Mouse (Mus musculus): ENCODE results near the gene Misp. TPM values are rescaled to one million over a fixed set of nuclear protein-coding genes. Genes with fewer than 3 reads are reported as not detected.
A peak's percentile ranks its signal among the peaks of the same experiment; 100 is the strongest.

The Misp gene
- polyA plus RNA-seq, 1 experiment from 2014 or later, result 0.85 TPM

GRCm38 (mm10) chr10:79783920-79784800 lies 36.6 kb upstream of the Misp start:
- peaks cover 26% of the 10 kb centered on the region for H3K4me1 ChIP-seq (replicated peaks)
- H3K27me3 ChIP-seq, result peaks cover 40% of the 10 kb centered on the region
- H3K4me3 ChIP-seq (replicated peaks), result no peak overlapping the region
- H3K9ac ChIP-seq (replicated peaks), result no peak overlapping the region
- no peak overlapping the region for H3K4me2 ChIP-seq (replicated peaks)
- no peak for ATAC-seq
- 40% methylated on average over 27 of the region's 27 CpGs for WGBS
- no peak overlapping the region for H3K27ac ChIP-seq
- H3K36me3 ChIP-seq, result no peaks in the 10 kb centered on the region
- H3K9me3 ChIP-seq, result no peaks in the 10 kb centered on the region

- no peak for ATAC-seq
- 38% methylated on average over 7 of the region's 7 CpGs for WGBS
- H3K36me3 ChIP-seq, result no peaks in the 10 kb centered on the region
These were observed 32.2 kb upstream of the Misp start for GRCm38 (mm10) chr10:79788386-79789158.

GRCm38 (mm10) chr10:79789581-79789980 lies 31.2 kb upstream of the Misp start:
- Histone ChIP-seq H3K4me1 (replicated peaks) (peaks cover 11% of the 10 kb centered on the region), H3K27ac (no peak overlapping the region), H3K9me3 (no peaks in the 10 kb centered on the region), H3K36me3 (no peaks in the 10 kb centered on the region), H3K27me3 (peaks cover 7% of the 10 kb centered on the region), H3K9ac (replicated peaks) (no peak overlapping the region), H3K4me2 (replicated peaks) (no peak overlapping the region), H3K4me3 (replicated peaks) (no peak overlapping the region)
- no peak for ATAC-seq
- 53% methylated on average over 2 of the region's 2 CpGs for WGBS

More at GRCm38 (mm10) chr10:79788386-79789158, 32.2 kb upstream of the Misp start:
- Histone ChIP-seq H3K9ac (replicated peaks) (no peak overlapping the region), H3K27me3 (peaks cover 12% of the 10 kb centered on the region), H3K9me3 (no peaks in the 10 kb centered on the region), H3K4me1 (replicated peaks) (peaks cover 11% of the 10 kb centered on the region; the same call in 1 of the 2 replicates), H3K4me3 (replicated peaks) (no peak overlapping the region), H3K4me2 (replicated peaks) (no peak overlapping the region), H3K27ac (no peak overlapping the region)

GRCm38 (mm10) chr10:79790861-79791260 lies 29.9 kb upstream of the Misp start, which contains the start of gene Prss57:
Gene Prss57 (minus strand): TSS chr10:79790961.
- Histone ChIP-seq H3K36me3 (no peaks in the 10 kb centered on the region), H3K4me2 (replicated peaks) (no peak within 1 kb of the TSS), H3K9me3 (no peaks in the 10 kb centered on the region), H3K4me3 (replicated peaks) (no peak within 1 kb of the TSS), H3K27ac (no peak within 1 kb of the TSS), H3K27me3 (no peaks in the 10 kb centered on the region), H3K9ac (replicated peaks) (no peak within 1 kb of the TSS), H3K4me1 (replicated peaks) (peaks cover 19% of the 10 kb centered on the region)
- WGBS, result 89% methylated on average over 4 of the region's 4 CpGs
- no peak for ATAC-seq

- peak overlapping the region; percentile 93; the same call in 1 of the 2 replicates for H3K4me2 ChIP-seq (replicated peaks)
- WGBS, result 79% methylated on average over 5 of the region's 5 CpGs
- H3K4me1 ChIP-seq (replicated peaks), result peaks cover 30% of the 10 kb centered on the region
- peak overlapping the region; percentile 96 for H3K4me3 ChIP-seq (replicated peaks)
- H3K9me3 ChIP-seq, result no peaks in the 10 kb centered on the region
- no peaks in the 10 kb centered on the region for H3K27me3 ChIP-seq
- H3K9ac ChIP-seq (replicated peaks), result no peak overlapping the region
- H3K27ac ChIP-seq, result no peak overlapping the region
- no peaks in the 10 kb centered on the region for H3K36me3 ChIP-seq
- ATAC-seq, result no peak
These were observed 28.3 kb upstream of the Misp start for GRCm38 (mm10) chr10:79792339-79793040.

- H3K27ac ChIP-seq, result peak within 1 kb of the TSS; percentile 95
- H3K4me3 ChIP-seq (replicated peaks), result peak within 1 kb of the TSS; percentile 96
- peak within 1 kb of the TSS; percentile 93 for H3K4me2 ChIP-seq (replicated peaks)
- no peaks in the 10 kb centered on the region for H3K36me3 ChIP-seq
- ATAC-seq, result peak; percentile 78
- H3K27me3 ChIP-seq, result no peaks in the 10 kb centered on the region
- no peaks in the 10 kb centered on the region for H3K9me3 ChIP-seq
- peak within 1 kb of the TSS; percentile 99 for H3K9ac ChIP-seq (replicated peaks)
- H3K4me1 ChIP-seq (replicated peaks), result peaks cover 37% of the 10 kb centered on the region
- 5% methylated on average over 51 of the region's 51 CpGs for WGBS
These were observed 27.6 kb upstream of the Misp start, which contains the start of gene Palm for GRCm38 (mm10) chr10:79793051-79793737. Gene Palm (plus strand): TSS chr10:79793572.

- Histone ChIP-seq H3K9ac (replicated peaks) (peak overlapping the region; percentile 99), H3K36me3 (no peaks in the 10 kb centered on the region), H3K27ac (peak overlapping the region; percentile 95), H3K4me1 (replicated peaks) (peaks cover 43% of the 10 kb centered on the region), H3K4me2 (replicated peaks) (peak overlapping the region; percentile 93), H3K27me3 (no peaks in the 10 kb centered on the region), H3K4me3 (replicated peaks) (peak overlapping the region; percentile 96), H3K9me3 (no peaks in the 10 kb centered on the region)
- peak; percentile 38 for ATAC-seq
- WGBS, result 1% methylated on average over 35 of the region's 38 CpGs
These were observed 26.9 kb upstream of the Misp start for GRCm38 (mm10) chr10:79793738-79794490.

- peak overlapping the region; percentile 95 for H3K27ac ChIP-seq
- no peaks in the 10 kb centered on the region for H3K27me3 ChIP-seq
- ATAC-seq, result peak; percentile 31
- H3K4me3 ChIP-seq (replicated peaks), result peak overlapping the region; percentile 96
- WGBS, result under 1% methylated on average over 10 of the region's 10 CpGs
- no peaks in the 10 kb centered on the region for H3K9me3 ChIP-seq
- H3K4me2 ChIP-seq (replicated peaks), result peak overlapping the region; percentile 93
- peak overlapping the region; percentile 99 for H3K9ac ChIP-seq (replicated peaks)
- peaks cover 48% of the 10 kb centered on the region for H3K4me1 ChIP-seq (replicated peaks)
- no peaks in the 10 kb centered on the region for H3K36me3 ChIP-seq
These were observed 26.3 kb upstream of the Misp start for GRCm38 (mm10) chr10:79794491-79794931.

- H3K9me3 ChIP-seq, result no peaks in the 10 kb centered on the region
- no peak overlapping the region for H3K9ac ChIP-seq (replicated peaks)
- H3K27me3 ChIP-seq, result no peaks in the 10 kb centered on the region
- 0 out of 2 replicates have a peak overlapping the region, but pooled peaks have one; percentile 93 for H3K4me2 ChIP-seq (replicated peaks)
- peaks cover 56% of the 10 kb centered on the region for H3K4me1 ChIP-seq (replicated peaks)
- H3K4me3 ChIP-seq (replicated peaks), result 0 out of 2 replicates have a peak overlapping the region, but pooled peaks have one; percentile 8
- 97% methylated on average over 3 of the region's 3 CpGs for WGBS
- H3K36me3 ChIP-seq, result no peaks in the 10 kb centered on the region; the same call in 1 of the 2 replicates
- H3K27ac ChIP-seq, result no peak overlapping the region
- no peak for ATAC-seq
These were observed 24.9 kb upstream of the Misp start for GRCm38 (mm10) chr10:79795905-79796304.

- no peak for ATAC-seq
- H3K4me3 ChIP-seq (replicated peaks), result peak overlapping the region; percentile 20
- H3K4me1 ChIP-seq (replicated peaks), result peaks cover 69% of the 10 kb centered on the region
- H3K9me3 ChIP-seq, result no peaks in the 10 kb centered on the region
- H3K36me3 ChIP-seq, result no peaks in the 10 kb centered on the region; the same call in 1 of the 2 replicates
- 53% methylated on average over 15 of the region's 15 CpGs for WGBS
- H3K27ac ChIP-seq, result peak overlapping the region; percentile 53
- H3K27me3 ChIP-seq, result no peaks in the 10 kb centered on the region
- peak overlapping the region; percentile 53 for H3K9ac ChIP-seq (replicated peaks)
- H3K4me2 ChIP-seq (replicated peaks), result peak overlapping the region; percentile 43
These were observed 23.5 kb upstream of the Misp start for GRCm38 (mm10) chr10:79797326-79797725.

Measured in midbrain, embryonic 13.5 days (tissue).